Mouse (Mus musculus) forebrain, postnatal 0 days (tissue): ENCODE data around the gene Msi2. TPM values are rescaled to one million over a fixed set of nuclear protein-coding genes. Genes with fewer than 3 reads are reported as not detected.

Experiments
- ATAC-seq: fragments of 200-750 bp; cut with Nextera tagmentation; 2 replicates; pipeline ENCODE4 v1.8.0; 2017; ENCODE audit warnings: mild to moderate bottlenecking, moderate library complexity
- DNase-seq: peaks from one replicate; pipeline ENCODE4 v3.0.0-alpha.2; 2015
- H3K27ac ChIP-seq: fragments of 300-500 bp; sonication (generic); 2 replicates; pipeline ENCODE4 v1.5.1; 2014; ENCODE audit warnings: low read depth, mild to moderate bottlenecking, antibody characterized with exemption, low read length, moderate library complexity, mixed read lengths
- H3K27me3 ChIP-seq: fragments of 300-500 bp; sonication (generic); 2 replicates; pipeline ENCODE4 v1.6.1; 2014; ENCODE audit warnings: mild to moderate bottlenecking, low read length, mixed read lengths; ENCODE audit not compliant: insufficient read depth
- H3K36me3 ChIP-seq: fragments of 300-500 bp; sonication (generic); 2 replicates; pipeline ENCODE4 v1.6.1; 2014; ENCODE audit warnings: mild to moderate bottlenecking, moderate library complexity; ENCODE audit not compliant: insufficient read depth
- H3K4me1 ChIP-seq: fragments of 300-500 bp; sonication (generic); 2 replicates; pipeline ENCODE4 v1.6.1; 2014; ENCODE audit warnings: antibody characterized with exemption; ENCODE audit not compliant: insufficient read depth
- H3K4me2 ChIP-seq: fragments of 300-500 bp; sonication (generic); 2 replicates; pipeline ENCODE4 v1.6.1; 2014; ENCODE audit warnings: low read depth, mild to moderate bottlenecking, moderate library complexity
- H3K4me3 ChIP-seq: fragments of 300-500 bp; sonication (generic); 2 replicates; pipeline ENCODE4 v1.5.1; 2014; ENCODE audit warnings: low read depth, low read length, mixed read lengths
- H3K9ac ChIP-seq: fragments of 300-500 bp; sonication (generic); 2 replicates; pipeline ENCODE4 v1.6.1; 2014; ENCODE audit warnings: mild to moderate bottlenecking
- H3K9me3 ChIP-seq: fragments of 300-500 bp; sonication (generic); 2 replicates; pipeline ENCODE4 v1.6.1; 2016; ENCODE audit warnings: low read length
- CTCF ChIP-seq: sonication (generic); IDR thresholded peaks from 2 replicates; pipeline ENCODE4 v1.5.1; 2016; ENCODE audit warnings: antibody characterized with exemption, control low read depth, low read depth
- WGBS: fragments of 180-500 bp; shearing (Covaris S2); extraction: QIAGEN DNeasy Blood & Tissue Kit; methylation state at CpG from one replicate; pipeline ENCODE4 v1.1.7; 2014; 5-methylcytosine and 5-hydroxymethylcytosine counted together
- polyA plus RNA-seq: library from polyadenylated mRNA; unstranded; fragments of >200 nt; fragmentation: Nextera tagmentation; extraction: Ambion mirVana; gene quantifications from 2 replicates; pipeline ENCODE4 v1.2.1, GENCODE M21; 2015
- total RNA-seq: library from RNA; depleted of rRNA; stranded (reverse); fragments of >200 nt; gene quantifications from 2 replicates; pipeline ENCODE4 v1.2.3, GENCODE M21; 2014

Gene Msi2
- total and polyA plus RNA-seq, 2 experiments from 2014 or later: 18.5 to 107 TPM

DNA sequence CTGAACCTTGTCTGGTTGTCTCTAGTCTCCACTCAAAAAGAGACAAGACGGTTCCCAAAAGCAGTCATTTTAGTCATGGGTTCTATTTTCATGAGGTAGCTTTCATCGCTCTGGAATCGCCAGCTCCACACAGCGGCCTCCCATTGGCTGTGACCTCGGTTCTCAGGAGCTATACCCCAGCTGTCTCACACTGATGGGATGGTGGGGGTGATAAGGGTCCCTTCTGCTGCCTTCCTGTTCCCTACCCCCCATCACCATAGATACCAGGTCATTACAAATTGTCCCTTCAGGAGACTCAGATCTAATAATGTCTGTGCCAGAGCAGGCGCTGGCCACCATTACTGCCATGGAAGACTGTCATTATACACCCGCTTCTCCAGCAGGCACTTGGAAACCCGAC, 255.5 kb downstream of the Msi2 start:
- no peak for TF ChIP-seq CTCF
- Histone ChIP-seq H3K9me3 (no peaks in the 10 kb centered on the region), H3K4me3 (no peak overlapping the region), H3K4me2 (no peak overlapping the region), H3K9ac (no peak overlapping the region), H3K36me3 (no peaks in the 10 kb centered on the region), H3K4me1 (peaks cover 2% of the 10 kb centered on the region; the same call in 1 of the 2 replicates), H3K27ac (no peak overlapping the region), H3K27me3 (no peaks in the 10 kb centered on the region)
- WGBS: 55% methylated on average over 8 of the region's 8 CpGs
- ATAC-seq (no peak), DNase-seq (no peak)

DNA sequence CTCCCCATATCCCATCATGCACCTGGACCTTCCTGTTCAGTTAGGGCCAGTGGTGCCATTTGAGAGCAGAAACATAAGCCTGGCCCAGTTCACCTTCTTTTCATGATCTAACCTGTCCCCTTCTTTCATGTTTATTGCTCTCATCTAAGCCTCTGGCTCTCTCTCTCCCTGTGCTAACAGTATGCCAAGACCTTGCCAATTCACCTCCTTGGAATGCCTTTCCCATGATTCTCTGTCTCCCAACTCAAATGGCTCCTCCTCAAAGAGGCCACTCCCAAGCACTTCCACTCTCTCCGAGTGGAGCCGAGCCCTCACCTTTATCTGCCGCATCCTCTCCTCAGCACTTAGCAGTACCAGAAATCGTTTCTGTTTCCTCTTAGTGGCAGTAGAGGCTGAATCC, 256.7 kb downstream of the Msi2 start:
- no peak overlapping the region for H3K27ac ChIP-seq
- peaks cover 2% of the 10 kb centered on the region; the same call in 1 of the 2 replicates for H3K4me1 ChIP-seq
- H3K9ac ChIP-seq: no peak overlapping the region
- no peaks in the 10 kb centered on the region for H3K36me3 ChIP-seq
- no peak for DNase-seq
- no peak for TF ChIP-seq CTCF
- ATAC-seq: no peak
- H3K9me3 ChIP-seq: no peaks in the 10 kb centered on the region
- no peaks in the 10 kb centered on the region for H3K27me3 ChIP-seq
- 95% methylated on average over 4 of the region's 4 CpGs for WGBS
- no peak overlapping the region for H3K4me2 ChIP-seq
- H3K4me3 ChIP-seq: no peak overlapping the region

DNA sequence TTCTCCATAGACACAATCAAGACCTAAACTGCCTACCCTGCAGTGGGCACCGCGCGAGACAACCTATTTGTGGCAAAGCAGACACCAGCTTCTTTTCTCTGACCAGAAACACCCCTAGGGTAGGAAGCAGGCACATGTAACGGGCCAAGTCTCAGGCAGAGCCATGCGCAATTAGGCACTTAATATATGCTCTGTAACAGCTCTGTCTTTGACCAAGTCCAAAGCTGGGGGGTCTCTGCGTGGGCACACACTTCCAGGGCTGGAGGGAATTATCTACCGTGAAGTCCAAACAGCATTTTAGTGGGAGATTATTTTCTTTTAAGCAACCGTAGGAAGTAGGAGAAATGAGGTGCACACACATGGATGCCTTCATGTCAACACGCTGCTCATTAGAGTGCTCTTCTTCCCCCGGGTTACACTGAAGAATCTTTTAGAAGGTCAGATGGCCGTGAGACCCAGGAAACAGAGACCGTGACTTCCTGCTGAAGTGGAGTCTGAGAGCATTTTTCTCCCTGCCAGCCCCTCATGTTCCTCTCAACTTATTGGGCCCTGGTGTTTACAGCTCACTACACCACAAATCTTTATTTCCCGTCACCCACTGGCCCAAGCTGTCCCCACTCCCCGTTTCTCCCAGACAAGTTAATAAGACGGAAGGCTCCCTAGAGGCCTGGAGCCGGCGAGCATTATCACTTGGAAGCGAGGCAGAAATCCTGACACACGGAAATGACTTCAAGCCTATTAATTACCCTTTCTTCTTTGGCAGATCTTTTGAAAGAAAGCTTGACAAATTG, 258.2 kb downstream of the Msi2 start:
- Histone ChIP-seq H3K4me3 (no peak overlapping the region), H3K9ac (no peak overlapping the region), H3K4me2 (no peak overlapping the region), H3K27me3 (no peaks in the 10 kb centered on the region), H3K9me3 (no peaks in the 10 kb centered on the region), H3K4me1 (peaks cover 2% of the 10 kb centered on the region; the same call in 1 of the 2 replicates), H3K36me3 (no peaks in the 10 kb centered on the region), H3K27ac (peak overlapping the region; percentile 46; the same call in 1 of the 2 replicates)
- DNase-seq (peak; percentile 47), ATAC-seq (peak; percentile 77)
- TF ChIP-seq CTCF: no peak
- 27% methylated on average over 19 of the region's 19 CpGs for WGBS

DNA sequence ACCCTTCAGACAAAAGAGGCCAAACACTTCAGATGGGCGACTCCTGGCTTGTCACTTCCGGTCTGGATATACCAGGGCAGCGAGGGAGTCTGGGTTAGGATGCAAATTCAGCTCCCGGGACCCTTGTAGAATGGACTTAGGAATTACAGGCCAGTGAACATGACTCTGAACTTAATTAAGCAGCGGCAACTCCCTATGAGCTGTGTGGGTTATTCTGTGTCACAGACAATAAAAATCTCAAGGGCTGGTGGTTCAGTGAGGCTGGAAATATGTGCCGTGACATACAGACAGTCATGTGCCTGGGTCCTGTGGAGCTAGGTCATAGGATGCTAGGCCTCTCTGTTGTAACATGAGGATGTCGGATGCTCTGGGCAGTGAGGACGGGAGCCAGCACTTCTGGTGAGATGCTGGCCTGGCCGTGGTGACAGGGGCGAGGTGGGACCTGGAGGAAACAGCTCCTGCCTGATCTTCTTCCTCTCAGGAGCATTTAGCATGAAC, 261.0 kb downstream of the Msi2 start:
- ATAC-seq (no peak), DNase-seq (no peak)
- Histone ChIP-seq H3K27ac (no peak overlapping the region), H3K36me3 (no peaks in the 10 kb centered on the region), H3K9ac (no peak overlapping the region), H3K9me3 (no peaks in the 10 kb centered on the region), H3K4me1 (peaks cover 2% of the 10 kb centered on the region; the same call in 1 of the 2 replicates), H3K27me3 (no peaks in the 10 kb centered on the region), H3K4me3 (no peak overlapping the region), H3K4me2 (no peak overlapping the region)
- WGBS: 87% methylated on average over 10 of the region's 10 CpGs
- no peak for TF ChIP-seq CTCF

DNA sequence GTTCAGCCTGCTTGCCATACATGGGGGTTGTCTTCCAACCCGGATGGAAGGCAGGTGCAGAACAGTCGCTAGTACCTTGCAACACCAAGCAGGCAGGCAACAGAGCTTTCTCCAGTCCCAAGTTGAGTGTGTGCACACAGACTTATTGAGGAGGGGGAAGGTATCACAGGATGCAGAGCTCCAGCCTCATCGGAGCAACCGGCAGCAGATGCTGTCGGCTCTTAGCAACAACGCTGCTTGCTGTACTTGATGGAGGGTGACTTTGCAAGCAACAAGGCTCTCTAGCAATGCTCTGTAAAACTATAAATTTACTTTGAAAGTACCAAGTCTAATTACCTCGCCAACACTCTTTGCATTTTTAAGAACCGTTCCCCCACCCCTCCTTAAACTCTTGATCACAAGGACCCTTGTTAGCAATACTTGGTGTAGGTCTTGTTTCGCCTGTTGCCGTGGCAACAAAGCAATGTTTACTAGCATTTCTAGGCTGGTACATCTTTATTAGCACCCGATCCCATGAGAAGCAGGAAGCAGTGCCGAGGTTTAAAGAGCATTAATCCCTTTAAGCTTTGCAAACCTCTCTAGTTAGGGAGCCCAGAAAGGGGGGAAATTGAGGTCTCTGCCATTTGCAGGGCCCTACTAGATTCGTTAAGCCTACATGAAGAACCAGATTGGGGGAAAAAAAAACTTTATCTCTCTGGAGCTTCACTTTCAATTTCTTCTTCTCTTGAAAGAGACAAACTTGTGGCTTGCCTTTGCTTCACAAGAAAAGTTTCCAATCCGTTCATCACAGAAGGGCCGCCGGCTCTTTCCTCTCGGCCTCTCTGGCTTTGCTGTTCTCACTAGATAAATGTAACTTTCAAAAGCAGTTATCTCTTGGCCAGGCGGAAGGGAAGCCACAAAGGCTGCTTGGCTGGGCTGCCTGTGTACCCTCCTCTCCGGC, 263.2 kb downstream of the Msi2 start:
- ATAC-seq (peak; percentile 75), DNase-seq (peak; percentile 68)
- H3K4me3 ChIP-seq: no peak overlapping the region
- peak overlapping the region; percentile 17; the same call in 1 of the 2 replicates for H3K4me2 ChIP-seq
- no peaks in the 10 kb centered on the region for H3K27me3 ChIP-seq
- 17% methylated on average over 19 of the region's 19 CpGs for WGBS
- no peak overlapping the region for H3K9ac ChIP-seq
- TF ChIP-seq CTCF: no peak
- no peaks in the 10 kb centered on the region for H3K36me3 ChIP-seq
- H3K27ac ChIP-seq: 0 out of 2 replicates have a peak overlapping the region, but pooled peaks have one; percentile 1
- H3K4me1 ChIP-seq: no peaks in the 10 kb centered on the region
- H3K9me3 ChIP-seq: no peaks in the 10 kb centered on the region

DNA sequence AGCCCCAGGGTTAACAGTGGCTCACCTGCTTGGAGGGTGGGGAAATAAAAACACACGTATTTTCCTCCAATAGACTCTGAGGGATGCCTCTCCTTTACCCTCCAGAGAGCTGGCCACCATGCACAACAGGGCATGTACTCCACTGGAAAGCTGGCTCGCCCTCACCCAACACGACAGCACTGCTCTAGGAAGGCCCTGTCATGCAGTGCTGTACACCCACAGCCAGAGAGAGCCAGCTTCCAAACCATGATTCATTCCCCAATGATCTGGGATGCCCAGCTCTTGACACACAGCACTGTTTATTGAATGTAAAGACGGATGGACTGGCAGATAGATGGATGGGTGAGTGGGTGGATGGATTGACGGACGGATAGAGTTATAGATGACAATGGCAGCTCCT, 269.1 kb downstream of the Msi2 start:
- Histone ChIP-seq H3K9me3 (no peaks in the 10 kb centered on the region), H3K9ac (no peak overlapping the region), H3K27me3 (no peaks in the 10 kb centered on the region), H3K27ac (no peak overlapping the region), H3K4me3 (no peak overlapping the region), H3K4me1 (peaks cover 2% of the 10 kb centered on the region; the same call in 1 of the 2 replicates), H3K36me3 (no peaks in the 10 kb centered on the region), H3K4me2 (no peak overlapping the region)
- TF ChIP-seq CTCF: no peak
- DNase-seq: no peak
- no peak for ATAC-seq
- WGBS: 93% methylated on average over 6 of the region's 6 CpGs

DNA sequence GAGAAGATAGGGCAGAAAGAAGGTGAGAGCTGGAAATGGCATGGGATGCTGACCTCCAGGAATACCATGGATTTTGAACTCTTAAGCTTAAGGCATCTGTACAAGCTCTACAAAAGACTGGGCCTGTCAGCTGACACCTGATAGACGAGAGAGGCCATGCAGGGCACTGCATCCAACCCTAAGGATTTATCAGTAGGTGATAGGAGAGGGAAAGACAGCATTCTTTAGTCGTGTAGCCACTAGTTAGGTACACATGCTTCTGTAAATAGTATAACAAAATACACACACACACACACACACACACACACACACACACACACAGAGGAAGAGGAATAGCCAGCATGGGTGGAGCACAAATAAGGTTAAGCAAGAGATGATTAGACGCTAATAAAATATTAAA, 269.7 kb downstream of the Msi2 start:
- Histone ChIP-seq H3K4me3 (no peak overlapping the region), H3K9me3 (no peaks in the 10 kb centered on the region), H3K27me3 (no peaks in the 10 kb centered on the region), H3K36me3 (no peaks in the 10 kb centered on the region), H3K27ac (no peak overlapping the region), H3K4me1 (peaks cover 7% of the 10 kb centered on the region; the same call in 1 of the 2 replicates), H3K4me2 (no peak overlapping the region), H3K9ac (no peak overlapping the region)
- WGBS: 74% methylated on average over 3 of the region's 3 CpGs
- ATAC-seq: no peak
- DNase-seq: no peak
- TF ChIP-seq CTCF: no peak
